Mouse (Mus musculus): ENCODE measurements around the gene Inpp5k. TPM values are rescaled to one million over a fixed set of nuclear protein-coding genes. Genes with fewer than 3 reads are reported as not detected.

The Inpp5k gene
- total and polyA plus RNA-seq, 3 experiments = 26.0 to 56.7 (median 40.2) TPM

- Histone ChIP-seq H3K4me1 (ENCODE audit: insufficient read depth, low read depth, low read length) (no peaks in the 10 kb centered on the region), H3K4me3 (ENCODE audit: low read depth, low read length) (no peak overlapping the region), H3K27me3 (ENCODE audit: insufficient read depth, low read length) (no peaks in the 10 kb centered on the region), H3K36me3 (replicated peaks) (peaks cover 76% of the 10 kb centered on the region), H3K9me3 (replicated peaks) (no peaks in the 10 kb centered on the region)
- ATAC-seq (ENCODE audit: extremely low read depth, insufficient number of reproducible peaks, low FRiP score, poor library complexity, severe bottlenecking) (no peak), DNase-seq (ENCODE audit: low spot score) (no peak)
- TF ChIP-seq GATA1 (IDR thresholded peaks at IDR 0.05; ENCODE audit: borderline replicate concordance, low read length) (no peak), CTCF (IDR thresholded peaks at IDR 0.05; ENCODE audit: low read depth, low read length) (no peak), TAL1 (conservative IDR thresholded peaks at IDR 0.05; ENCODE audit: low read depth, low read length) (no peak), GATA2 (IDR thresholded peaks at IDR 0.05; ENCODE audit: borderline replicate concordance, low read depth, low read length) (no peak), POLR2AphosphoS5 (IDR thresholded peaks at IDR 0.05; ENCODE audit: insufficient replicate concordance, low read depth, low read length) (no peak)
Observed at GRCm38 (mm10) chr11:75614769-75615168, 16.0 kb upstream of the Inpp5k start.

- Histone ChIP-seq H3K4me3 (ENCODE audit: low read depth, low read length) (no peak overlapping the region), H3K9me3 (replicated peaks) (no peaks in the 10 kb centered on the region), H3K4me1 (ENCODE audit: insufficient read depth, low read depth, low read length) (no peaks in the 10 kb centered on the region), H3K36me3 (replicated peaks) (peaks cover 76% of the 10 kb centered on the region), H3K27me3 (ENCODE audit: insufficient read depth, low read length) (no peaks in the 10 kb centered on the region)
- no peak for ATAC-seq (ENCODE audit: extremely low read depth, insufficient number of reproducible peaks, low FRiP score, poor library complexity, severe bottlenecking)
- no peak for TF ChIP-seq CTCF (IDR thresholded peaks at IDR 0.05; ENCODE audit: low read depth, low read length)
- no peak for TF ChIP-seq TAL1 (conservative IDR thresholded peaks at IDR 0.05; ENCODE audit: low read depth, low read length)
- no peak for TF ChIP-seq POLR2AphosphoS5 (IDR thresholded peaks at IDR 0.05; ENCODE audit: insufficient replicate concordance, low read depth, low read length)
- no peak for TF ChIP-seq GATA2 (IDR thresholded peaks at IDR 0.05; ENCODE audit: borderline replicate concordance, low read depth, low read length)
- TF ChIP-seq GATA1 (IDR thresholded peaks at IDR 0.05; ENCODE audit: borderline replicate concordance, low read length) = no peak
- no peak for DNase-seq (ENCODE audit: low spot score)
Observed at GRCm38 (mm10) chr11:75615556-75615955, 15.2 kb upstream of the Inpp5k start.

- Histone ChIP-seq H3K4me1 (ENCODE audit: insufficient read depth, low read depth, low read length) (peaks cover 19% of the 10 kb centered on the region), H3K27me3 (ENCODE audit: insufficient read depth, low read length) (no peaks in the 10 kb centered on the region), H3K9me3 (replicated peaks) (no peaks in the 10 kb centered on the region), H3K4me3 (ENCODE audit: low read depth, low read length) (no peak overlapping the region), H3K36me3 (replicated peaks) (peaks cover 75% of the 10 kb centered on the region)
- TF ChIP-seq CTCF (IDR thresholded peaks at IDR 0.05; ENCODE audit: low read depth, low read length) = 0 out of 2 replicates have a peak, but pooled peaks have one; percentile 26
- no peak for TF ChIP-seq GATA2 (IDR thresholded peaks at IDR 0.05; ENCODE audit: borderline replicate concordance, low read depth, low read length)
- DNase-seq (ENCODE audit: low spot score) (no peak), ATAC-seq (ENCODE audit: extremely low read depth, insufficient number of reproducible peaks, low FRiP score, poor library complexity, severe bottlenecking) (no peak)
Observed at GRCm38 (mm10) chr11:75619133-75619532, 11.7 kb upstream of the Inpp5k start.

GRCm38 (mm10) chr11:75620136-75620780, 10.5 kb upstream of the Inpp5k start:
- H3K9me3 ChIP-seq (replicated peaks) = no peaks in the 10 kb centered on the region
- no peak for TF ChIP-seq GATA1 (IDR thresholded peaks at IDR 0.05; ENCODE audit: borderline replicate concordance, low read length)
- no peak for TF ChIP-seq POLR2AphosphoS5 (IDR thresholded peaks at IDR 0.05; ENCODE audit: insufficient replicate concordance, low read depth, low read length)
- TF ChIP-seq GATA2 (IDR thresholded peaks at IDR 0.05; ENCODE audit: borderline replicate concordance, low read depth, low read length) = no peak
- no peak for TF ChIP-seq TAL1 (conservative IDR thresholded peaks at IDR 0.05; ENCODE audit: low read depth, low read length)
- no peak for TF ChIP-seq CTCF (IDR thresholded peaks at IDR 0.05; ENCODE audit: low read depth, low read length)
- ATAC-seq (ENCODE audit: extremely low read depth, insufficient number of reproducible peaks, low FRiP score, poor library complexity, severe bottlenecking) (no peak), DNase-seq (ENCODE audit: low spot score) (no peak)
- H3K36me3 ChIP-seq (replicated peaks) = peaks cover 76% of the 10 kb centered on the region
- H3K4me1 ChIP-seq (ENCODE audit: insufficient read depth, low read depth, low read length) = peaks cover 21% of the 10 kb centered on the region
- no peaks in the 10 kb centered on the region for H3K27me3 ChIP-seq (ENCODE audit: insufficient read depth, low read length)
- no peak overlapping the region for H3K4me3 ChIP-seq (ENCODE audit: low read depth, low read length)

- TF ChIP-seq CTCF (IDR thresholded peaks at IDR 0.05; ENCODE audit: low read depth, low read length) (no peak), GATA1 (IDR thresholded peaks at IDR 0.05; ENCODE audit: borderline replicate concordance, low read length) (no peak), GATA2 (IDR thresholded peaks at IDR 0.05; ENCODE audit: borderline replicate concordance, low read depth, low read length) (no peak), POLR2AphosphoS5 (IDR thresholded peaks at IDR 0.05; ENCODE audit: insufficient replicate concordance, low read depth, low read length) (no peak), TAL1 (conservative IDR thresholded peaks at IDR 0.05; ENCODE audit: low read depth, low read length) (no peak)
- no peak overlapping the region for H3K4me3 ChIP-seq (ENCODE audit: low read depth, low read length)
- no peaks in the 10 kb centered on the region for H3K27me3 ChIP-seq (ENCODE audit: insufficient read depth, low read length)
- ATAC-seq (ENCODE audit: extremely low read depth, insufficient number of reproducible peaks, low FRiP score, poor library complexity, severe bottlenecking) = no peak
- no peaks in the 10 kb centered on the region for H3K9me3 ChIP-seq (replicated peaks)
- DNase-seq (ENCODE audit: low spot score) = no peak
- peaks cover 82% of the 10 kb centered on the region for H3K36me3 ChIP-seq (replicated peaks)
- H3K4me1 ChIP-seq (ENCODE audit: insufficient read depth, low read depth, low read length) = peaks cover 21% of the 10 kb centered on the region
Observed at GRCm38 (mm10) chr11:75621426-75621825, 9.4 kb upstream of the Inpp5k start.

GRCm38 (mm10) chr11:75622588-75623329, 8.0 kb upstream of the Inpp5k start:
- TF ChIP-seq GATA2 (IDR thresholded peaks at IDR 0.05; ENCODE audit: borderline replicate concordance, low read depth, low read length) = no peak
- no peak for TF ChIP-seq TAL1 (conservative IDR thresholded peaks at IDR 0.05; ENCODE audit: low read depth, low read length)
- no peak for TF ChIP-seq POLR2AphosphoS5 (IDR thresholded peaks at IDR 0.05; ENCODE audit: insufficient replicate concordance, low read depth, low read length)
- no peak for TF ChIP-seq CTCF (IDR thresholded peaks at IDR 0.05; ENCODE audit: low read depth, low read length)
- TF ChIP-seq GATA1 (IDR thresholded peaks at IDR 0.05; ENCODE audit: borderline replicate concordance, low read length) = no peak
- H3K9me3 ChIP-seq (replicated peaks) = no peaks in the 10 kb centered on the region
- peaks cover 21% of the 10 kb centered on the region for H3K4me1 ChIP-seq (ENCODE audit: insufficient read depth, low read depth, low read length)
- no peak for ATAC-seq (ENCODE audit: extremely low read depth, insufficient number of reproducible peaks, low FRiP score, poor library complexity, severe bottlenecking)
- no peaks in the 10 kb centered on the region for H3K27me3 ChIP-seq (ENCODE audit: insufficient read depth, low read length)
- H3K4me3 ChIP-seq (ENCODE audit: low read depth, low read length) = no peak overlapping the region
- H3K36me3 ChIP-seq (replicated peaks) = peaks cover 85% of the 10 kb centered on the region
- DNase-seq (ENCODE audit: low spot score) = no peak

All from G1E (cell line).